17 mouse cellular contexts compared by ENCODE assay signal in the genomic region with DNA sequence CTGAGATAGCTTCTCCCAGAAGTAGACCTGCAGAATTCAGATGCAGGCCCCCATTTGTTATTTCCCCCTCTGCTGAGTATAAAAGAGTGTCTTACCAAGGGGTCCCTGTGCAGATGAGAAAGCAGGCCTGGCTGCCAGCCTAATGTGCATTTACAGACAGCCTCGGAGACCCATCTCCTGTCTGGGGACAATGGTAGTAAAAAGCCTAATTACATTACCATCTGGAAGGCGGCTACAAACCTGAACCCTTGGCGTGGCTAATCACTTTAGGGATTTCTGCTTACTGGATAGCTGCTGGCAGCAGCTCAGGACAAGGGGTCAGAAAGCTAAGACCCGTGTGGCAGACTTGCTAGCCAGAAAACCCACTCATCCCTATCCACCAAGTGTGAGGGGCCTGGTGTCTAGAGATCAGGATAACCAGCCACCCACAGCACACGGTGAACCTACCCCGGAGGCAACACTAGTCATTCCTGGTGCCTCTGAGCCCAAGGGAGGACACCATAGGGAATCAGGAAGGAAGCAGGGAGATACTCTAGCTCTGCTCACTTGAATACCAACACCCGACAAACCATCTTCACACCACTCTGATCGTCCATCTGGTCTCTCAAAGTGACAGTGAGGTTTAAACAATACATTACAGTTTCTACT. TPM values are rescaled to one million over a fixed set of nuclear protein-coding genes. Genes with fewer than 3 reads are reported as not detected.
A peak's percentile ranks its signal among the peaks of the same experiment; 100 is the strongest.
DNase-seq lines count a peak whose midpoint lies in the region; ATAC-seq lines count a peak whose summit lies in the region.
"Had no signal": no experiment of that assay in that cellular context is flagged by ENCODE, and none has a peak within 500 bp of the region (broad histone marks: within the 10 kb centered on the region; RNA-seq: fewer than 3 reads in every experiment).

No protein-coding gene starts in this region.

- no peak overlapping the region for H3K9ac ChIP-seq in midbrain, embryonic 12.5 days (replicated peaks)
- H3K9ac ChIP-seq in midbrain, embryonic 16.5 days (ENCODE audit: low read depth, low read length): no peak overlapping the region
- no peak overlapping the region for H3K9ac ChIP-seq in hindbrain, embryonic 13.5 days
- no peak overlapping the region for H3K9ac ChIP-seq in neural tube, embryonic 15.5 days (replicated peaks)
- H3K9ac ChIP-seq: embryonic facial prominence, embryonic 12.5 days; heart, embryonic 13.5 days; limb, embryonic 15.5 days had no signal

- DNase-seq in embryo, embryonic 11 days: peak; percentile 31
- DNase-seq in T-cell, adult 2 months (ENCODE audit: low spot score): no peak
- DNase-seq in lung, adult 18-20 months: no peak
- DNase-seq: adrenal gland, postnatal 14 days; cerebellum, adult 9-11 months; gastrocnemius, postnatal 14 days; kidney, adult 8-10 months; lung, adult 2 months had no signal

- no peaks in the 10 kb centered on the region for H3K9me3 ChIP-seq in midbrain, embryonic 12.5 days
- H3K9me3 ChIP-seq in midbrain, embryonic 16.5 days (replicated peaks; ENCODE audit: control insufficient read depth, low read length, poor library complexity, severe bottlenecking): no peaks in the 10 kb centered on the region
- no peaks in the 10 kb centered on the region for H3K9me3 ChIP-seq in hindbrain, embryonic 13.5 days
- no peaks in the 10 kb centered on the region for H3K9me3 ChIP-seq in neural tube, embryonic 15.5 days (replicated peaks)
- H3K9me3 ChIP-seq: embryonic facial prominence, embryonic 12.5 days; limb, embryonic 15.5 days had no signal

- no peak overlapping the region for H3K4me3 ChIP-seq in midbrain, embryonic 12.5 days
- H3K4me3 ChIP-seq in midbrain, embryonic 16.5 days (ENCODE audit: low read depth, low read length): no peak overlapping the region
- no peak overlapping the region for H3K4me3 ChIP-seq in hindbrain, embryonic 13.5 days
- H3K4me3 ChIP-seq in neural tube, embryonic 15.5 days (replicated peaks): no peak overlapping the region
- H3K4me3 ChIP-seq: embryonic facial prominence, embryonic 12.5 days; heart, embryonic 13.5 days; limb, embryonic 15.5 days had no signal

- no peak for ATAC-seq in midbrain, embryonic 12.5 days (ENCODE audit: low FRiP score, low read depth)
- no peak for ATAC-seq in midbrain, embryonic 16.5 days
- peak; percentile 54; the same call in 1 of the 2 replicates for ATAC-seq in hindbrain, embryonic 13.5 days (ENCODE audit: low FRiP score)
- ATAC-seq in neural tube, embryonic 15.5 days (ENCODE audit: low FRiP score): no peak
- ATAC-seq: CD4-positive, CD25-positive, alpha-beta regulatory T cell, adult 4 months had no signal

- H3K27ac ChIP-seq in midbrain, embryonic 12.5 days (replicated peaks): peak overlapping the region; percentile 30; the same call in 1 of the 2 replicates
- H3K27ac ChIP-seq in midbrain, embryonic 16.5 days (ENCODE audit: low read length): no peak overlapping the region; the same call in 1 of the 2 replicates
- peak overlapping the region; percentile 60 for H3K27ac ChIP-seq in hindbrain, embryonic 13.5 days
- peak overlapping the region; percentile 58 for H3K27ac ChIP-seq in neural tube, embryonic 15.5 days (replicated peaks)
- H3K27ac ChIP-seq: embryonic facial prominence, embryonic 12.5 days; heart, embryonic 13.5 days; limb, embryonic 15.5 days; macrophage had no signal

- H3K4me1 ChIP-seq in midbrain, embryonic 12.5 days: peaks cover 9% of the 10 kb centered on the region; the same call in 1 of the 2 replicates
- peaks cover 7% of the 10 kb centered on the region; the same call in 1 of the 2 replicates for H3K4me1 ChIP-seq in midbrain, embryonic 16.5 days (ENCODE audit: control insufficient read depth, insufficient read depth, low read length)
- peaks cover 22% of the 10 kb centered on the region for H3K4me1 ChIP-seq in hindbrain, embryonic 13.5 days (replicated peaks)
- H3K4me1 ChIP-seq in neural tube, embryonic 15.5 days: peaks cover 26% of the 10 kb centered on the region

- WGBS in midbrain, embryonic 12.5 days: 42% methylated on average over 8 of the region's 8 CpGs
- 20% methylated on average over 8 of the region's 8 CpGs for WGBS in midbrain, embryonic 16.5 days
- 26% methylated on average over 8 of the region's 8 CpGs for WGBS in hindbrain, embryonic 13.5 days
- 21% methylated on average over 8 of the region's 8 CpGs for WGBS in neural tube, embryonic 15.5 days

- H3K36me3 ChIP-seq in midbrain, embryonic 12.5 days: no peaks in the 10 kb centered on the region
- H3K36me3 ChIP-seq in midbrain, embryonic 16.5 days (ENCODE audit: control insufficient read depth, insufficient read depth, low read length): no peaks in the 10 kb centered on the region
- H3K36me3 ChIP-seq in hindbrain, embryonic 13.5 days: no peaks in the 10 kb centered on the region
- no peaks in the 10 kb centered on the region for H3K36me3 ChIP-seq in neural tube, embryonic 15.5 days
- H3K36me3 ChIP-seq: embryonic facial prominence, embryonic 12.5 days; heart, embryonic 13.5 days; limb, embryonic 15.5 days had no signal

- H3K4me2 ChIP-seq in midbrain, embryonic 12.5 days (replicated peaks): no peak overlapping the region
- H3K4me2 ChIP-seq in midbrain, embryonic 16.5 days (ENCODE audit: low read length): no peak overlapping the region
- no peak overlapping the region for H3K4me2 ChIP-seq in hindbrain, embryonic 13.5 days
- no peak overlapping the region for H3K4me2 ChIP-seq in neural tube, embryonic 15.5 days
- H3K4me2 ChIP-seq: embryonic facial prominence, embryonic 12.5 days; heart, embryonic 13.5 days; limb, embryonic 15.5 days had no signal

- H3K27me3 ChIP-seq in midbrain, embryonic 12.5 days: no peaks in the 10 kb centered on the region
- H3K27me3 ChIP-seq in midbrain, embryonic 16.5 days (ENCODE audit: control insufficient read depth, insufficient read depth, low read depth, low read length): no peaks in the 10 kb centered on the region
- no peaks in the 10 kb centered on the region for H3K27me3 ChIP-seq in hindbrain, embryonic 13.5 days
- no peaks in the 10 kb centered on the region for H3K27me3 ChIP-seq in neural tube, embryonic 15.5 days (replicated peaks)
- H3K27me3 ChIP-seq: embryonic facial prominence, embryonic 12.5 days; limb, embryonic 15.5 days had no signal

RNA-seq across cellular contexts. Expression of a gene that starts 31.2 kb away (rescaled TPM):
- 0.50 and 0.66 TPM in 2 replicates for polyA plus RNA-seq in midbrain, embryonic 12.5 days (2016; fragmentation: Nextera tagmentation; extraction: Ambion mirVana)
- 1.6 and 2.4 TPM in 2 replicates for polyA plus RNA-seq in midbrain, embryonic 16.5 days (2015; fragmentation: Nextera tagmentation; extraction: Ambion mirVana)
- 1.6 and 1.7 TPM in 2 replicates for polyA plus RNA-seq in hindbrain, embryonic 13.5 days (2015; fragmentation: Nextera tagmentation; extraction: Ambion mirVana)
- polyA plus RNA-seq in neural tube, embryonic 15.5 days (2015; fragmentation: Nextera tagmentation; extraction: Ambion mirVana): 2.4 and 3.1 TPM in 2 replicates
- polyA plus RNA-seq: CD4-positive, CD25-positive, alpha-beta regulatory T cell, adult 4 months; macrophage had no signal
